Mouse (Mus musculus): ENCODE results near the gene Man2b2.

Man2b2 gene

DNA sequence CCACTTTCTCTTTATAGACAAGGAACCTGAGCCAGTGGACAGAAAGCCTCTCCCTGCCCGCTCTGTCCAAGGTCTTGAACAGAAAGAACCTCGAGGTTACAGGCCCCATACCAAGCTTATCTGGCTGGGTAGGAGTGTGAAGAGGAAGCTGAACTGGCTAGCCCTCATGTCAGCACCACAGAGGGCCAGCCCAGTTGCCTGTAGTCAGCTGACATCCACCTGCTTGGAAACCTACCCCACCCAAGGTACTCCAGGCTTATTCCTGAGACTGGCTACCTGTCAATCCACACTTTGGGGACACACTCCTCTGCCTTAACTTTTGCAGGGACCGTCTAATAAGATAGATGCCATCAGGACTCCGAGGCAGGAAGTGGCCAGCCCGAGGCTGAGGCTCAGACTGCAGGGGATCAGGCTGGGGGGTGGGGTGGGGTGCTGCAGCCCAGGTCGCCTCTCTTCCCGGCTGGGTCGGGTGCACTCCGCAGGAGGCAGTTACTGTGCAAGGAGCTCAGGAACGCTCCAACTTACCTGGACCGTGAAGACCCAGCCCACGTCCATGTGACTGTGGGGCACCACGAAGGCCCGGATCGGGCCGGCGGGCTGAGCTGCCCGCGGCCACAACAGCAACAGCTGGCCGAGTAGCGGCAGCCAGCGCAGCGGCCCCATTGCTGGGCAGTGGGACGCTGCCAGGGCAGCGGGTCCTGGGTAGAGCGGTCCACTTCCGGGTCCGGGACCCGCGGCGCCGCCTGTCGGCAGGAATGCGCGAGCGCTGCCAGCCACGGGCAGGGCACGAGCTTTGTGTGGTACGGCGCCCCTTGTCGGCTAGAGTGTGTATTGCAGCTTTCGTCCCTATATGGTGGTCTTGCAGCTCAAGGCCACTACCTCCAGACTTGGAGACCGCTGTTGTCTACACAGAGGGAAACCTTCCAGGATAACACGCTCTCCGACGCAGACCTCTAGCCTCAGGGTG is at the start of gene Man2b2:
TSS of gene Man2b2 (minus strand) at position 741 of the 967 bp plus-strand sequence.
- peak; percentile 70 to 75 for DNase-seq

DNA sequence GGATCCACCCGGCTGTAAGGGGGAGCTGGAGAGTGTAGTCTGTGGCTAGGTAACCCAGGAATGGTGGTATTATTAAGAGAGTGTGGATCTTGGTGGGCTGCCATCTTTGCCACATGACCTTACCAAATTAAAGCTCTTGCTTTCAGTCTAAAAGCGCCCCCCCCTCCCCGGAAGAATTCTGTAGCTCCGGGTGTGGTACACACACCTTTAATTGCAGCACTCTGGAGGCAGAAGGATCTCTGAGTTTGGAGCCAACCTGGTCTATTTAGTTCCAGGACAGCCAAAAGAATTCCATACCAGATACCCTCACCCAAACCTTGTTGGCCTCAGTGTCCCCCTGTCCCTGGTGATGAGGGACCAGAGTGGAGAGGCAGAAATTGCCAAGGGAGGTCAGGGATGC is 48.3 kb upstream of the Man2b2 start:
- DNase-seq = no peak

DNA sequence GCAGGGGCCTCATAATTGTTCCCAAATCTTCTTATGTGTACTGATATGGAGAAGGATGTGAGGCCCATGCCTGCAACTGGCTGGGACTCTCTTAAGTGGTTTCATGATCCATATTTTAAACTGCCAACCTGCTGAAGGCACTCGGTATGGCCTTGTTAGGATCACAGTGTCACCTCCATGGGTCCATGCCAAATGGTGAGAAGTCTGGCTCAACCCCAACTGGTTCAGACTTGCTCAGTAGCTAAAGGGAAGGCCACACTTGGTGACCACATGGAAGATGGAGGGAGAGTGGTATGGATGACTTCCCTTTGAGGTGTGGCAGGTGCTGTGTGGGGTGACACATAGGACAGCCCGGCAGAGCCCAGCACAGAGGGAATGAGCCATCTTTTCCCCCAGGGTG is 47.2 kb upstream of the Man2b2 start:
- DNase-seq = no peak

DNA sequence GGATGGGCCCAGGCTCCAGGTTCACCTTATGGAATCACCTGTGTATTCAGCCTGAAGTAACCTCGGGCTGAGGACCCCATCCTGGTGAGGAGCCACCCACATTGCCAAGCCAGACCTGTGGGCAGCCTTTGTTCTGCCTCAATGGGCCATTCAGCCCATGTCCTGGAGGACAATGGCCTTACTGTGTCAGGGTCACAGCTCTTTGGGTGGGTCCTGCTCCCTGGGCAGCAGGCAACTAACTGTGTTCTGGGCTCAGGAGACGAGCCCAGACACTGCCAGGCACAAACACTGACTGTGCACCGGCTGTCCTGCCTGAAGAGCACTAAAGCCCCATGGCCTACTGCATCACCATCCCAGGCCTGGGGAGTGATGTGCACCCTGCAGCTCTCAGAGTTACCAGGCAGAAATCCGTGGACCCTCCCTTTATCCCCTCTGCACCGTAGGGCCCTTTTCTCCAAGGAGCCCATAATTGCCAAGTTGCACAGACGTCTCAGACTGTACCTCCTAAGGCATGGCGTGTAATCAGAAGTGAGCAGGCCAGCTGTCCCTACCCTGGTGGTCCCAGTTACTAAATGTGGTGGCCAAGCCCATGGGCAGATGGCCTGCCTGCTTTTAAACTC is 46.4 kb upstream of the Man2b2 start:
- DNase-seq = no peak

DNA sequence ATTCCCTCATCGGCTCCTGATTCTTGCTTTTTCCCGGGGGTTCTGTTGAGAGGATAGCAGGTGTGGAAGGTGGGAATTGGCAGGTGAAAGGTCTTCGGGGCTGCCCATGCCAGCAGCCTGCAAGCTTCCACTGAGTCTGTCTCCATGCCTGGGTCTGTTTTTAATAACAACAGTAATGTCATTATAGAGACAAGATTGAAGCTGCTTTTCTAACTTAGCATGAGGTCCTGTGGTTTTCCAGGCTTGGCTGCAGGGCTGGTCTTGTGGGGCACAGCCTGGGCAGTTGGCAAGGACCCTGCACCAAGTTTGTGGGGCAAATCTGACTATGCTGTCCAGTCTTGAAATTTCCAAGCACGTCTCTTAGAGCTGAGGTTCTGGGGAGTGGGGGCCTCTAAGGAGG is 45.5 kb upstream of the Man2b2 start:
- no peak for DNase-seq

DNA sequence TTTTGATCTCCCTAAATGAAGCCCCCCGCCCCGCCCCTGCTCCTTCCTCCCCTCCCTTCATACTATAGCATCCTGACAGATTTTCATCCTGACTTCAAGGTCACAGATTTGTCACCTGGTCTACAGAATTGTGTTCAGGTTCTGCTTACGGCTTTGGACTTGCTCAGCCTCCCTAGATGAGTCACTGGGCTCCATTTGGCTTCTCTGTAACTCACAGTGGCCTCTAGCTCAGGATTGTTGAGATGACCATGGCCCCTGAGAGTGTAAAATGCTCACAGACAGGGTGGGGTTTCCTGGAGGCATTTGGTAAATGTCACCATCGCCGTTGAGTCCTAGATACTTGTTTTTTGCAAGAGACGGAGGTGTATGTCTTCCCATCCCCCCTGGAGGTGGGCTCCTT is 40.5 kb upstream of the Man2b2 start:
- no peak for DNase-seq

DNA sequence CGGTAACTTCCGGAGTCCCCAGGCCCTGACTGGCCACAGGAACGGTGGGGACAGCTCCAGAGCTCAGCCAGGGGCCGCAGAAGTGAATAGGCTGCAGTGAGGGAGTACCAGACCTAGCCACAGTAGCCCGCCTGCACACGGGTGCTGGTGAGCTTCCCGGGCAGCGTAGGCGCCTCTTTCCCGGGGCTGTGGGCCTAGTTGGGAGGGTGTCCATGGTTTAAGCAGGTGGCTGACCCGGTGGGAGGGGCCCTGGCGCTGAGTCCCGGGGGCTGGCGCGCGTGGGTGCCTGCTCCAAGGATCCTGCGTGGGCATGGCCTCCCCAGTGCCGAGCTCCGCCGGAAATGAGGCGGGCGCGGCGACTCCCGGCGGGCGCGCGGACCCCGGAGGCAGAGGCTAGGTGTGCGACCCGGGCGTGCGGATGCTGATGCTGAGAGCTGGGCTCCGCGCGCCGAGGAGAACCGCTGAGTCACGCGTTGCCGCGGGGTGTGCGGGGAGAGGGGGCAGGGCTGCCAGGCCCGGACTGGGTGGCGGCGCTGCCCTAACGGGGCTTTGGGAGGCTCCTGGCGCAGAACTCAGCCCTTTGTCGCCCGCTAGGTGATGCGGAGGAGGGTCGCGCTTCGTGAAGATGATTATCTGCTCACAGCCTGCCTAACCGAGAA is 39.3 kb upstream of the Man2b2 start:
- DNase-seq = no peak

DNA sequence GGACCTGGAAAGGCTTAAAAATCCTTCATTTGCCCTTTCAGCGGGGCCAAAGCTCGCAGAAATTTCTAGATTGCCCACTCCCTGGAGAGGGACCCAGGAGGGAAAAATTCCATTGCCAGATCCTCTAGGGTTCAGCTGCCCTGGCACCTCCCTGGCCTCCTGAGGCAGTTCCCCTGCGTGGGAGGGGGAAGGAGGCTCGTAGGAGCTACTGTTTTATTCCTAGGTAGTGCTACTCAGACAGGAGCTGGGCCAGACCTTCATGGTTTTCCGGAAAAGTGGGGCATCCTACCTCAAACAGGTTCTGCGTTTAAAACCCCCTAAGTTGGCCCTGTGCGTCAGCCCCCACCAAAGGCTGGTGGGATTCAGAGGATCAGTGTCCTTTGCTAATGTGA is 38.7 kb upstream of the Man2b2 start:
- no peak for DNase-seq

DNA sequence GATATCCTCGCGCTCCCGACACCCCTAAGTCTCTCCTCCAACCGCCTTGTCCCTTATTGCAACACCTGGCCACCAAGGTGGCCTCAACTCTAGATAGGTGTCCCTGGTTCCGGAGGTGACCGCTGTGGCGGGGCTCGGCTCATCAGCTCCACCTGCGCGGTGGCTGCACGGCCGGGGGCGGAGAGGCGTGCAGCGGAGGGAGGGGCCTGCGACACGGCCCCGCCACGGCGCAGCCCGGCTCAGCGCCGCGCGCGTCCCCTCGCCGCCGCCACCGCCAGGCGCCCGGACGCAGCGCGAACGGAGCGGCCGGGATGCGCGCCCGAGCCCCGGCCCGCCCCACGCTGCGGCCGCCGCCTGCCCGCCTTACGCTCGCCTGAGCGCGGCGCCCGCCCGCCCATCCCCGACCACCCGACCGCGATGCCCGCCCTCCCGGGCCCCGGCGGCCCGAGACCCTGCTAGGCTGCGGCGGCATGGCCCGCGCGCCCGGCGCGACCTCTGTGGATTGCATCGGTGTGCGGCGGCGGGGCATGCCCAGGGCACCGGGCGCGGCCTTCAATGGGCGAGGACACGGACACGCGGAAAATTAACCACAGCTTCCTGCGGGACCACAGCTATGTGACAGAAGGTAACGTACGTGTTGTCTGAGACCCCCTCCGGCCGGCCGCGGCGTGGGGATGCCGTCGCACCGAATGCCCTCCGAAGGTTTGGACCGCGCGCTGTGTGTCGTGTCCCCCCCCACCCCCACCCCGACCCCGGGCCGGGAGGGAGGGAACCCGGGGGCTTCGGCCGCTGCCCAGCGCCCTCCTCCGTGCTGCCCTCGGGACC is 38.0 kb upstream of the Man2b2 start, which contains the start of gene Ppp2r2c:
TSS of gene Ppp2r2c (plus strand) at position 248 of the 825 bp plus-strand sequence.
- DNase-seq = no peak

DNA sequence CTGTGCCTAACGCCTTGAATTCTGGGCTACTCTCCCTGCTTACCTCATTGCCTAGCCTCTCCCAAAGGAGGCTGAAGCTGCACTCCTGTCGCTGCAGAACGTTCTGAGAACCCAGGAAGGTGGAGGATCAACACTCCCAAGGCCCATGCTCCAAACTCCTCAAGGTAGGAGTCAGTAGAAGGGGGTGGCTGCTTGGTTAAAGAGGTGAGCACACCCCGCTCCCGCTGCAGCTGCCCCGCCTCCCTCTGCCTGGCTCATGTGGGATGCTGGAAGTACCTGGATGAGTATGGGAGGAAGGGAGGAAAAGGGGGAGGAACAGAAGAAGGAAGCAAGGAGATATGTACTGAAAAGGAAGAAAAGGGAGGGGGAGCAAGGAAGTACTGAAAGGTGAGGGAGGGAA is 37.1 kb upstream of the Man2b2 start:
- DNase-seq = no peak

DNA sequence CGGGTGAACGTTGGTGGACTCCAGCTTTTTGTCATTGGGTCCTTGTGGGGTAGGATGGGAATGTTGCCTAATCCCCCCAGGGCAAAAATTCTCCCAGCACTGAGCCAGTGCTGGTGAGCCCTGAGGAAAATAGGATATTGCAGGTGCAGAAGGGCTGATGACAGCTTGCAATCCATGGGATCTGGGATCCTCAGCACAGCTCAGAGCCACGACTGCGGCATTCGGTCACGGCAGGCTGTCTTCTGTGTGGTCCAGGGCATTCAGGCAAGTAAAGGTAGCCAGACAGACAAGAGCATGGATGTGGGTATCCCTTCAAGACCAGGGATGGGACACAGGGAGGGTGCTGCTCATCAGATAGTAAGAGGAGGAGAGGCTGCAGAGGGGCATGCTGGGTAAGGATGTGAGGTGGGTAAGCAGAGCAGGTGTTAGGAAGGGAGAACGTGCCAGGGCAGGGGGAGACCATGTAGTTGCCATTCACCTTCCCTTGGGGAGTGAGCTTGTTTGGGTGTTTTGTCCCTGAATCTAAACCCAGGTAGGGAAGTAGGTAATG is 36.3 kb upstream of the Man2b2 start:
- no peak for DNase-seq

DNA sequence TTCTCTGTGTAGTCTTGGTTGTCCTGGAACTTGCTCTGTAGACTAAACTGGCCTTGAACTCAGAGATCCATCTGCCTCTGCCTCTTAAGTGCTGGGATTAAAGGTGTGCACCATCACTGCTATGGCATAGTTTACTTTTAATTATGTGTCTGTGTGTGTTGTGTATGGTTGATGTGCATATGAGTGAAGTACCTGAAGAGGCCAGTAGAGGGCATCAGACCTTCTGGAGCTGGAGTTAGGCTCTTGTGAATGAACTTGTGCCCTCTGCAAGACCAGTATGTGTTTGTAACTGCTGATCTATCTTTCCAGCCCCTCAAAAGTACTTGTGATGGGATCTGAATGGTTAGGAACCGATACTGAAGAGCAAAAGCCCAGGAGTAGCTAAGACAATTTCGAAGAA is 30.6 kb upstream of the Man2b2 start:
- no peak for DNase-seq

DNA sequence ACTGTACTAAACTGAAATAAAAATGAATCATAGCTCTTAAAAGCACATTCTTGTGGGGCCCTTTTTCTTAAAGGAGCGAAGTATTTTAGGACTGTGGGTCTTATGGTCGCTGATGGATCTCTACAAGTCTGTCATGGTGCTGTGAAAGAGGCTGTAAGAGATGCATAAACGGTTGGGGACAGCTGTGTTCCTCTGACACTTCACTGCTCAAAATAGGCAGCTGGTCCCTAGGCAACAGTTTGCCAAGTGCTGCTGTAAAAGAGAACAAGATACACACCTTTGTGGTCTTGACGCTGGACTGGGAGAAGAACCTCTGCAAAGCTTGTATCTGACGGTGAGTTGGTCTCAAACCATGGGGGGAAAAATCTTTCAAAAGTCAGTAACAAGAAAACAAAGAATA is 27.1 kb upstream of the Man2b2 start:
- no peak for DNase-seq

DNA sequence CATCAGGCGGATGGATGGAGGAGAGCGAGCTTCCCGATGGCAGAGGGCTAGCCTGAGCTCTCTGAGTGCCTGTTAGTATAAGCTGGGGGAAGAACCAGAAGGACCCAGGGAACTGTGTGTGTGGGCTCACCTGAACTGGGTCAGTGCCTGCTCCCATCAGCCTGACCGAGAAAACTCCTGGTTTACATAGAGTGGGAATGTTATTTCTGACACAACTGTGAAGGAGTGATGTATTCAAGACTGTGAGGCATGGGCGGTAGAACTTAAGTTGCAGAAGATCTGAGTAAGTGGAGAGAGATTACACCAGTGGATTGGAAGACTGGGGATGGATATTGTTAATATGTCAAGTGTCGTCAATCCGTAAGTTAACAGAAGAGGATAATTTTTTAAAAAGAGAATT is 26.1 kb upstream of the Man2b2 start:
- no peak for DNase-seq

DNA sequence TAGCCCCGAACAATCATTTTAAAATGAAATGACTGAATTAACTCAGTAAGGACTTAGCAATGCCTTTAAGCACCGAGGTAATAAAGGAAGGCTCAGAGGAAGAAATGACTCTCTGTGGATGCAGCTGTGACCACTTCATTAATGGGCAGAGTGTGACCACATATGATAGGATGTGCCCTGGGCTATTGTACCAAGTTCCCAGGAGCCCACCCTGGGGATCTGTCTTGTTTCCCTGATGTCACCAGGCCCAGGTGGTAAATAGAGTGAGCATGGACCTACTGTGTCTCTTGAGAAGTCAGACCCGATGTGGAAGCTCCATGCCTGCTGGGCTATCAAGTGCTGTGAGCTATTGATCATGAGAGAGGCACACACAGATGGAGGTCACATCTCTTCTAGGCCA is 24.7 kb upstream of the Man2b2 start:
- DNase-seq = no peak

DNA sequence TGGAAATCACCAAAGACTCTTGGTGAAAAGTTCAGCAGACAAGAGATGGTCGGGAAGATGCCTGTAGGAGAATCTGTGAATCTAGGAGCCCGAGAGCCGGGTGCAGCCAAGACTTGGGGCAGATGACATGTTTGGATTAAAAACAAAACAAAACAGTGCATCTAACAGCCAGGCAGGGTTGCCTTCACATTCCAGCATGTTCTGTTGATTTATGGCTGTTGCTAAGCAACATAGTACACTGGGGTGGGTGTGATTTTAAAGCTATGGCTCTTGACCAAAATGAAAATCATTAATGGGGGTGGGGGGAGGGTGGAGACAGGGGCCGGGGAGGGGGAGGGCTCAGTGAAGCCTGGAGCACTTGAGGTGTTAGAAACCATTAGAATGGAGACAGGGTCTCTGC is 21.1 kb upstream of the Man2b2 start:
- DNase-seq = no peak

DNA sequence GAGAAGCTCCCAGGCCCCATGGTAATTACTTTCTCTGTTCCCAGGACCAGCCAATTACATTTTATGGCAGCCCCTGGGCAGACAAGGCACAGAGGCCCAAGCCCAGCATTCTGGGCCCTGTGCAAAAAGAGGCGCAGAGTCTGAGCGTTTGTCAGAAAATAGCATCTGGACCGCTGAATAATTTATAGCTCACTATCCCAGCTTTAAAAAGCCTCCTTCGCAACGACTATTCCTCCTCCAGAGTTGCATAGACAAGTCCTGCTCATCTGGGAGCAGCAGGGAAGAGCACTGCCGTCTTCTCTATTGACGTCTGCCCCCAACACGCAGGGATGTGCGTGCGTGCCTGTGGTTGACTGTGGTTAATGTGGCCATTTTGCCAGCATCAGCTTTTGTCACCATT is 14.0 kb upstream of the Man2b2 start:
- DNase-seq = no peak

DNA sequence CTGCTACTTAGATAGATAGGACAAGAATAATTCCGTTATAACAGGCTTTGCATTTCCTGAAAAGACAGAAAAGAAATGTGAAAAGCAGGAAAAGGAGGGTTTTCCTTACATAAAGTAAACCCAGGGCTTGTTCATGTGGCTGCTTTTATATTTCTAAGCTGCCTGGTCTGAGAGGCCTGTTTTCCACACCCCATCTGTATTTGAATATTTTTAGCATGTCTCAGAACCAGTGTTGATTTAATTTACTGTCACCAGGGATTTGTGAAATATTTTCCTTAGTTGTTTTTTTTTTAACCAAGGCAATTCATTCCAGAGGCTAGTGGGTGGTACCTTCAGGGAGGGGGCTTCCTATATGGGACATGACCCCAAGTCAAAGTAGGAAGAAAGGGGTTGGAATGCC is 11.2 kb upstream of the Man2b2 start:
- DNase-seq = no peak

DNA sequence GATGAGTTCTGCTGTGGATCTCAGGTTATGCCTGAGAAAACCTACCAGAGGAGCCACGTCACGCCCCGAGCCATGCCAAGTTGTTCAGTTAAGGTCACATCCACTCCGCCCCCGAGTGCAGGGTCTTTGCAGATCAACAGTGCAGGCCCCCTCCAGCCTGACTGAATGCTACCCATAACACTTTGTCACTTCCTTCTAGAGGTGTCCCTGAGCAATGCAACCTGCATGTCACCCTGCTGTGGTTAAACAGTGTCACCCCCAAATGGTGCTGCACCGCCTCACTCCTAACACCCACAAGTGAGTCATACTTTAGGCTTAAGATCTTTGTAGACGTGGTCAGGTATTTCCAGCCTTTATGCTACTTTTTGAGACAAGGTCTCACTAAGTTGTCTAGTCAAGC is 9.6 kb upstream of the Man2b2 start:
- no peak for DNase-seq

DNA sequence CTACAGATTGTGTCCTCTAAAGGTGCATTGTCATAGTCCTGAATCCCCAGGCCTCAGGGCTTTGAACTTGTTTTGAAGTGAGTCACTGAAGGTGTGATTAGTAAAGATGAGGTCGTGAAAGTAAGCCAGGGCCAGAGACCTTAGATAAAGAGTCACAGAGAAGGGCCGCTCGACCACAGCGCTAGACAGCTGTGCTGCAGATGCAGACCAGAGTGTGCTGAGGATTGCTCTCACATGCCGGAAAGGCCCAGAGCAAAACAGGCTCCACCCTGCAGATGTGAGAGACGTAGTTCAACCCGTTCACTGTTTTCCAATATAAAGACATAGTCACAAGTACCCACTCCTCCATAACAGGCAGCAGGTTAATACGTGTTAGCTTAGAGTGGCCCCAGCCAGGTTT is 9.1 kb upstream of the Man2b2 start:
- DNase-seq = no peak

DNA sequence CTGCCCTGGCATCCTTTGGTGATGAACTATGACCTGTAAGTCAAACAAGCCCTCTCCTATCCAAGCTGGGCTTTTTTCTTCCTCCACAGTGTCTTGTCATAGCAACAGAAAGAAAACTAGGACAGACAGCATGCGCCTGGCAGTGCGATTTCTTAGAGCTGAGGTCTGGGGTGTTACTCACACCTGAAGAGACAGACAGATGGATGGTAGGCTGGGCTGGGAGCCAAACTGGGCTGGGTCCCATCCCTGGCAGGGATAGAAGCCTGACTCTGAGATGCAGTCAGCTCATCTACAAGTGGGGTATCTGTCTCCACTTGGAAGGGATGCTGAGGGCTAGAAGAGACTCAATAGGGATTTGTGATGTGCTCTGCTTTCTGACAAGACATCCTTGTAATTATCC is 8.6 kb upstream of the Man2b2 start:
- DNase-seq = no peak

DNA sequence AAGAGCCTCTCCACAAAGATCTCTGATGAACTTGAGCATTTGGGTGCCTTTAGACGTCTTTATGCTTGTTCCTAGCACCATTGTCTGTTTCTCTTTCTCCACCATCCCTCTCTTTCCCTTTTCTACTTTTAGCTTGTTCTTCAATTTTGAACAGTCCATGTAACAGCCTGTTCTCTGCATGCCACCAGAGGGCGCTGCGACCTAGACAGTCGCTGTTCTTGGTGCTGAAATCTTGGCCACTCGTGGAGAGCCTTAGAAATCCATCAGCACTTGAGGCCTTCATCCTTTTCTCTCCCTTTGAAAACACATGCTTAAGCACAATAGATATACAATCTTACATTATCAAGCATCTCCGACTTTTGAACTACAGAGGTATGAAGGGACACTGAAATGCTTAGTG is 5.5 kb upstream of the Man2b2 start:
- peak in 1 of 2 experiments; percentile 14 for DNase-seq

DNA sequence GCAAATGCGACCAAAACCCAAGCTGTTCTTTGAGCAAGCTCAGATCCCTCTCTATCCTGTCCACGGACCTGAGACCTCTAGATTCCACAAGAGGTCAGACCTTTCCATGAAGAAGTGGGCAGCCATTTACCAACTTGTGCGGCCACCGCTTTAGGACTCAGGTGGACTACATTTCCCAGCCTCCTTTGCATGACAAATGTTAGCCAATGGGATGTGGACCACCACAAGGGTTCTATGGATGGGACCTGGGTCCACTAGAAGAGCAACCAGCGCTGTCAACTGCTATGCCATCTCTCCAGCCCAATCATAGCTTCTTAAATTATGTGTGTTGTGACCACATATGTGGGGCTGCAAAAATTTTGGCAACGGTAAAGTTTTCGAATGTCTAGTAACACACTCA is 819 bp upstream of the Man2b2 start:
- DNase-seq = no peak

Data from thymus, adult 18-20 months (tissue).